Mouse (Mus musculus) stomach, postnatal 0 days (tissue): ENCODE measurements at regions not wholly inside any gene's neighbourhood (a gene's known extent, or its start where the extent isn't known, plus 50 kb on each side); places are given as distances from the start of the nearest gene placed in this dataset.
A peak's percentile ranks its signal among the peaks of the same experiment; 100 is the strongest.
"Not testable (repeated sequence)": the region's sequence is repeated elsewhere in the genome, so short reads cannot be mapped to it uniquely, and the experiment has no call there.

Experiments
- ATAC-seq: fragments of 200-750 bp; cut with Nextera tagmentation; 2 replicates; pipeline ENCODE4 v1.8.0; 2017; ENCODE audit not compliant: low FRiP score, low TSS enrichment
- DNase-seq: peaks from one replicate; pipeline ENCODE4 v3.0.0-alpha.2; 2016; ENCODE audit warnings: low spot score
- H3K27ac ChIP-seq: fragments of 300-500 bp; sonication (generic); replicated peaks from 2 replicates; pipeline ENCODE4 v1.5.1; 2014; ENCODE audit warnings: mild to moderate bottlenecking, control low read depth
- H3K27me3 ChIP-seq: fragments of 300-500 bp; sonication (generic); 2 replicates; pipeline ENCODE4 v1.6.1; 2014; ENCODE audit warnings: low read length; ENCODE audit not compliant: control insufficient read depth, insufficient read depth
- H3K36me3 ChIP-seq: fragments of 300-500 bp; sonication (generic); 2 replicates; pipeline ENCODE4 v1.6.1; 2014; ENCODE audit warnings: low read length, mixed read lengths; ENCODE audit not compliant: control insufficient read depth, insufficient read depth
- H3K4me1 ChIP-seq: fragments of 300-500 bp; sonication (generic); replicated peaks from 2 replicates; pipeline ENCODE4 v1.6.1; 2014; ENCODE audit warnings: antibody characterized with exemption; ENCODE audit not compliant: control insufficient read depth, insufficient read depth
- H3K4me2 ChIP-seq: fragments of 300-500 bp; sonication (generic); replicated peaks from 2 replicates; pipeline ENCODE4 v1.6.1; 2014; ENCODE audit warnings: low read depth, mild to moderate bottlenecking, control low read depth, moderate library complexity
- H3K4me3 ChIP-seq: fragments of 300-500 bp; sonication (generic); 2 replicates; pipeline ENCODE4 v1.5.1; 2014; ENCODE audit warnings: low read depth, low read length, control low read depth
- H3K9ac ChIP-seq: fragments of 300-500 bp; sonication (generic); 2 replicates; pipeline ENCODE4 v1.6.1; 2014; ENCODE audit warnings: mild to moderate bottlenecking, low read length, control low read depth, mixed read lengths
- H3K9me3 ChIP-seq: fragments of 300-500 bp; sonication (generic); 2 replicates; pipeline ENCODE4 v1.6.1; 2016; ENCODE audit warnings: low read length; ENCODE audit not compliant: control insufficient read depth
- CTCF ChIP-seq: IDR thresholded peaks from 2 replicates; pipeline ENCODE4 v1.5.1; 2016; ENCODE audit warnings: antibody characterized with exemption, low read depth, mild to moderate bottlenecking, moderate library complexity
- EP300 ChIP-seq: optimal IDR thresholded peaks from 2 replicates; pipeline ENCODE3; 2016; ENCODE audit warnings: antibody characterized with exemption
- WGBS: fragments of 180-500 bp; shearing (Covaris S2); extraction: QIAGEN DNeasy Blood & Tissue Kit; methylation state at CpG from one replicate; pipeline ENCODE4 v1.1.7; 2014; 5-methylcytosine and 5-hydroxymethylcytosine counted together

- DNase-seq, result no peak
- 44% methylated on average over 5 of the region's 5 CpGs for WGBS
These were observed 120.7 kb upstream of the Diaph3 start for GRCm38 (mm10) chr14:87261726-87262125.

DNA sequence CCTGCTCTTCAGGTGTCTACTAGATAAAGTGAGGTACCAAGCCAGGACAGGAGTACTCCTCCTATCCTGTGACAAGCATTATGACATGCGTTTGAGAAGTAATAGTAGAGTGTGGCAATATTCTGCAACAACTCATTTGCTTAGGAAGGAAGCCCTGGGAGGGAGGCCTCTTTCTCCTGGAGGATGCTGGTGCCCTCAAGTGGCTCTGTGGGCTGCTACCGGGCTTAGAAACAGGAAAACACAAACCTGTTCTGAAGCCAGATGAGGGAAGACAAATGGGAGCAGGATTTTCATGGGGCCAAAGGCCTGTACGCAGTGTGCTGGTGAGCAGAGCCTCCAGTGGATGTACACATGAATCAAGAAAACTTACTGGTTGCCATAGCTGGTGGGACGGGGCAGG is 123.8 kb upstream of the Diaph3 start:
- 81% methylated on average over 4 of the region's 4 CpGs for WGBS
- Histone ChIP-seq H3K36me3 (no peaks in the 10 kb centered on the region), H3K4me1 (no peaks in the 10 kb centered on the region), H3K9me3 (no peaks in the 10 kb centered on the region), H3K27me3 (no peaks in the 10 kb centered on the region), H3K27ac (no peak overlapping the region), H3K4me2 (no peak overlapping the region), H3K4me3 (no peak overlapping the region), H3K9ac (no peak overlapping the region)
- no peak for DNase-seq
- ATAC-seq, result no peak
- peak; percentile 17; the same call in 1 of the 2 replicates for TF ChIP-seq CTCF
- no peak for TF ChIP-seq EP300

More at GRCm38 (mm10) chr14:87261726-87262125, 120.7 kb upstream of the Diaph3 start:
- H3K9me3 ChIP-seq, result no peaks in the 10 kb centered on the region
- no peaks in the 10 kb centered on the region for H3K36me3 ChIP-seq
- TF ChIP-seq CTCF, result no peak
- no peak for TF ChIP-seq EP300
- no peaks in the 10 kb centered on the region for H3K27me3 ChIP-seq
- H3K9ac ChIP-seq, result no peak overlapping the region
- no peaks in the 10 kb centered on the region for H3K4me1 ChIP-seq
- no peak overlapping the region for H3K4me3 ChIP-seq
- ATAC-seq, result no peak
- no peak overlapping the region for H3K27ac ChIP-seq
- no peak overlapping the region for H3K4me2 ChIP-seq

DNA sequence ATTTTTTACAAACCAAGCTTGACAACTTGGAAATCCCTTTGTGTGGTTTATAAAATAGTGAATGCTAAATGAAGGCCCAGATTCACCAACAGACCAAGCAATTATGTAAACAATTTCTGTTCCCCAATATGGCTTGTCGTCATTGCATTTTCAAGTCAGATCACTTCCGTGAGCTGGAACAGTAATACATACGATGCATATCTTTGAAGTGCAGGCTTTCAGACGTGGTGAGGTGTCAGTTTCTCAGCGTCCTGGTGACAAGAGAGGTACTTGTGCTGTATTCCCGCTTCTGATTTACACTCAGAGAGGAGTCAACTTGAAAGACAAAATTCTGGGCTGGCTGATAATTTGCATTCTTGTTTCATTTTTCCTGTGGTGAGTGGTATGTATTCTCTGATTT is 125.3 kb upstream of the Diaph3 start:
- no peak for DNase-seq
- H3K4me2 ChIP-seq, result no peak overlapping the region
- 31% methylated on average over 6 of the region's 6 CpGs for WGBS
- TF ChIP-seq EP300, result no peak
- TF ChIP-seq CTCF, result no peak
- H3K4me3 ChIP-seq, result no peak overlapping the region
- no peak overlapping the region for H3K27ac ChIP-seq
- no peaks in the 10 kb centered on the region for H3K9me3 ChIP-seq
- no peaks in the 10 kb centered on the region for H3K4me1 ChIP-seq
- no peak overlapping the region for H3K9ac ChIP-seq
- H3K36me3 ChIP-seq, result no peaks in the 10 kb centered on the region
- no peaks in the 10 kb centered on the region for H3K27me3 ChIP-seq
- no peak for ATAC-seq

GRCm38 (mm10) chr14:87289266-87289665 is 127.2 kb upstream of the Tdrd3 start:
- H3K4me1 ChIP-seq, H3K36me3 ChIP-seq, H3K27me3 ChIP-seq, H3K4me3 ChIP-seq, H3K9me3 ChIP-seq, DNase-seq, H3K4me2 ChIP-seq, ATAC-seq, H3K27ac ChIP-seq, H3K9ac ChIP-seq: not testable (repeated sequence)
- WGBS, result 89% methylated on average over 8 of the region's 8 CpGs

DNA sequence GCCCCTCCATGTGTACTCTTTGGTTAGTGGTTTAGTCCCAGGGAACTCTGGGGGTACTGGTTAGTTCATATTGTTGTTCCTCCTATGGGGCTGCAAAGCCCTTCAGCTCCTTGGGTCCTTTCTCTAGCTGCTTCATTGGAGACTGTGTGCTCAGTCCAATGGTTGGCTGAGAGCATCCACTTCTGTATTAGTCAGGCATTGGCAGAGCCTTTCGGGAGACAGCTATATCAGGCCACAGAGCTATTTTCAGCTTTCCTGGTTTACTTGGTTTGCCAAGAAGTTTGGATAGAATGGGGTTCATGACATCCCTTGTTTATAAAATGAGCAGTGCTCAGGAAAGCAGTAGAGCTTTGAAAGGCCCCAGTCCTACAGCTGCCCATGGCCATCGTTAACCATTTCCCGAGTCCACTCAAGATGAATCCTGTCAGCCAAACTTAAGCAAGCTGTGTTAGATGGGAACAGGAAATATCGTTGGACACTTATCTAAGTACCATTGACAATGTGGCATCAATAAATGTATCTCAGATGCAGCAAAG is 126.7 kb upstream of the Tdrd3 start:
- 37% methylated on average over 4 of the region's 4 CpGs for WGBS
- H3K4me2 ChIP-seq, result no peak overlapping the region
- ATAC-seq, result no peak
- no peaks in the 10 kb centered on the region for H3K9me3 ChIP-seq
- no peaks in the 10 kb centered on the region for H3K27me3 ChIP-seq
- H3K9ac ChIP-seq, result no peak overlapping the region
- no peak for TF ChIP-seq EP300
- no peak for TF ChIP-seq CTCF
- no peak for DNase-seq
- no peaks in the 10 kb centered on the region for H3K4me1 ChIP-seq
- H3K36me3 ChIP-seq, result no peaks in the 10 kb centered on the region
- no peak overlapping the region for H3K4me3 ChIP-seq
- H3K27ac ChIP-seq, result no peak overlapping the region; the same call in 1 of the 2 replicates

DNA sequence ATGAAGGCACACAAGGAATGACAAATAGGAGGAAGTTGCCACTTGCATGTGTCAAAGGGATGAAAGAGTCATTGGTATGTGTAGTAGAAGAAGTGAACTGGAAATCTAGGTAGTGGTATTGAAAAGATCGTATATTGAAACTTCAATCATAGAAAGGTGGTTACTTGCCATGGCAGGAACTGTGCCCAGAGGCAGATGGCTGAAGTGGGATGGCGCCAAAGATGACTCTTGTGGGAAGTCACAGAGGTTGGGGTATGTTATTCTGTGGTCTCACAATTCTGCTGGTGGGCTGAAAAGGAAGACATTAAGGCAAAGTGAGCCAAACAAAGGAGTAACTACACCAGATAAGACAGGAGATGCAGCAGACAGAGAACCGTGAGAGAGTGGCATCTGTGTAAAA is 121.2 kb upstream of the Tdrd3 start:
- Histone ChIP-seq H3K4me1 (no peaks in the 10 kb centered on the region), H3K27me3 (no peaks in the 10 kb centered on the region), H3K4me2 (no peak overlapping the region), H3K9ac (no peak overlapping the region), H3K4me3 (no peak overlapping the region), H3K9me3 (no peaks in the 10 kb centered on the region), H3K36me3 (no peaks in the 10 kb centered on the region), H3K27ac (no peak overlapping the region)
- DNase-seq (no peak), ATAC-seq (no peak)
- WGBS, result 85% methylated on average over 3 of the region's 3 CpGs
- TF ChIP-seq CTCF (no peak), EP300 (no peak)
